Mouse (Mus musculus) thymus, adult 2 months (tissue): Measurements from ENCODE around the gene Olfr1502.

Experiments
- CTCF ChIP-seq: fragments of 200-500 bp; IDR thresholded peaks from 2 replicates; pipeline ENCODE4 v1.5.1; 2012; ENCODE audit warnings: mild to moderate bottlenecking, control low read depth, low read length, moderate library complexity, borderline replicate concordance; ENCODE audit not compliant: control insufficient read depth, poor library complexity, insufficient read depth; ENCODE audit errors: extremely low read depth
- POLR2A ChIP-seq: fragments of 200-500 bp; IDR thresholded peaks from 2 replicates; pipeline ENCODE4 v1.6.1; 2012; ENCODE audit warnings: mild to moderate bottlenecking, low read length, control low read depth, moderate library complexity; ENCODE audit not compliant: control insufficient read depth, poor library complexity, insufficient read depth; ENCODE audit errors: extremely low read depth

DNA sequence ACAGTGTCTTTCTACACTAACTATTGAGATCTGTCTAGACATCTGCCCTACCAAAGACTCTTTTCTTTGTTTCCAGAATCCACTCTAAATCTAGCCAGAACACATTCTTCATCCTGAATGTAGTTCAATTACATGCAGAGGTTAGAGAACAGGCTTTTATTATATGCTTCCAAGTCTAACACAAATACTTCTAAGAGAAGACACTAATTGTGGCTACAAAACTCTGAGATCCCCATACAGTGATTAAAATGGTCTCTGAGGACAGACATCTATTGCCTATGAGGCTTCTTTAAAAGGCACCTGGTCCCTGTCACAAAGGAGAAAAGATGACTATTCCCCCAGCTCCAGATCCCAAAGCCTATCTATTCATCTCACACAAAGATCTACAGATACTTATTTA lies 31.2 kb upstream of the Olfr1502 start, which contains the start of gene Olfr1500:
- no peak for TF ChIP-seq CTCF
- no peak for TF ChIP-seq POLR2A
